Mouse (Mus musculus): ENCODE data around the gene Hopx.

DNA sequence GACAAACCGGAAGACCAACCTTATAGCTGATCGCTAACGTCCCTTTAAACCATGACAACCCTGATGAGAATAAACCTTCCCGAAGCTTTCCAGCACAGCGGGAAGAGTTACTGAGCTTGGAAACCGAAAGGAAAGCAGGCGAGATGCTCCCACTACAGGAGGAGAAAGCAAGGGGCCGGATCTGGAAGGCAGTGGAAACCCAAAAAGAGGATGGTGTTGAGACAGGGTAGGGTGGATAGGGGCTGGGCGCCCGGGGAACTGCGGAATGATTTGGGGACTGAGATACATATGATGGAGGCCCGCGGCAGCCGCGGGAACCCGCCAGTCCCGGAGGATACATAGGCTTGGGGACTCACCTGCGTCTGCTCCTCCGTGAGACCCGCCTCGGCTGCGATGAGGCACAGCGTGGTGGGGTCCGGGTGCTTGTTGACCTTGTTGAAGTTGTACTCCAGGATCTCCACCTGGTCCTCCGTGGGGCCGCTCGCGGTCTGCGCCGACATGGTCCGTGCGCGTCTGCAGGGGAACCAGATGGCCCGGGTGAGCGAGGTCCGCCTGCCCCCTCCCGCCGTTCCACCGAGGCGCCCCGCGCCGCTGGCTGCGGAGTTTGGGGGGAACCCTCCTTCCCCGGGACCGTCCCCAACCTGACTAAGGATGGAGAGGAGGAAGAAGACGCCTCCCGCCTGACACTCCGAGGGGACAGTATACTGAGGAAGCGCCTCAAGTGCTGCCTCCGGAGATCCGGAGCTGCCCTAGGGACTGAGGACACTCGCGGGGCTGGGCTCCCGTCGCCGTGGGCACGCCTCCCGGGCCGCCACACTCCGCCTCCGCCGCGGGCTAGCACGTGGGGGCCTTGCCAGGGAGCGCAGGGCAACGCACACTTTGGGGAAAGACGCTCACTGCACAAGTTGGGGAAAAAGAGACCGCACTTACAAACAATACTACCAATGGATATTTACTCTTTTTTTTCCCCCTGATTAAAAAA is 20.1 kb downstream of the Hopx start:
- TF ChIP-seq HCFC1 (IDR thresholded peaks at IDR 0.05; ENCODE audit: borderline replicate concordance, insufficient read depth, low read length) (no peak), CHD2 (IDR thresholded peaks at IDR 0.05; ENCODE audit: low read depth, low read length) (no peak)

Data from ES-E14 (cell line).